Mouse (Mus musculus): ENCODE data around the gene Tdp1.

Gene Tdp1

GRCm38 (mm10) chr12:99884269-99885261 lies at the start of gene Tdp1, which contains the start of gene Efcab11:
Tdp1 (plus strand) TSS chr12:99884517.
Efcab11 (minus strand) TSS chr12:99884439.
- in situ Hi-C loops (cut with MseI, MboI): no loop called here

DNA sequence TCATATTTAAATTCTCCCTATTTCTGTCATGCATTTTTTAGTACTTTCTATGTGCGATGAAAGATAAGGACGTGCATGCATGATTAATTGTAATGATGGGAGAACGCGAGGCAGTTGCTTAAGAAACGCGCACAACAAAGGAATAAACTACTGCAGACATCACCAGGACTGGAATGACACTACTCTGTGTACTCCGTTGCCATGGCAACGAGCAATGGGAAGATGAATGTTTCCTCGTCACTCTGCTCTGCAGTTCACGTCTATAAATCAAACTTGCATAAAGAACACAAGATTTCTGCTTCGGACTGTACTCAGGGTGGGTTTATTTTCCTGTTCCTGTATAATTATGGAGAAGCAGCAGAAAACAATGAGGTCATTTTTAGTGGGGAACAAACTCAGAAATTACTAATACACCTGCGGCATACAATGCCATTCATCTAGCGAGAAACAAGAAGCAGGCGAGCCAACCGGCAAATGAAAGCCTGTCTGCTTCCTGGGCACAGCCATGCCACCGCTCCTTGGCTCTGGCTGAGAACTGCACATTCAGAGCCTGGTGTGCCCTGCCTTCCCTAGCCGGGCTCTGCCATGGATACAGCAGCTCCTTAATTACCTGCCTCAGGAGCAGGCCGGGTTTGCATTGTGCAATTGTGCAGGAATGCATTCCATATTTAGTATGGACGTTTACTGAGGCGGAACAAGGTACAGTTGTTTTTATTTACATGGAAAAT lies 47.7 kb upstream of the Tdp1 start:
- in situ Hi-C loops (cut with MseI, MboI): no loop called here

DNA sequence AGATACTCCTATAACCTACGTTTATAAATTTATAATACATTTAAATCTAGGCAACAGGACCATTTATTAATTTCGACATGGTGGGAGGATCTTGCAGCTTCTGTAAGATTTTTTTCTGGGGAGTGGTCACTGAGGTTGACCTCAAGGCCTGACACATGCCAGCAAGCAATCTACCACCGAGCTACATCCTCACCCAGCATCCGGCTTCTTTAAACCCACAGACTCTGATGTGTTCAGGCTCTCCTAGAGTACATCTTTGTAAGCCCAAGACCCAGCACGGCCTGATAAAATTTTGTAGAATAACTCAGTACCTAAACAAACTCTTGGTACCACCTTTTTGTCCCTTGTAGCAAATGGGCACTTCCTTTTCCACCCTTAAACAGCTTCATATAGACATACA lies 46.8 kb upstream of the Tdp1 start:
- in situ Hi-C loops (cut with MseI, MboI): no loop called here

DNA sequence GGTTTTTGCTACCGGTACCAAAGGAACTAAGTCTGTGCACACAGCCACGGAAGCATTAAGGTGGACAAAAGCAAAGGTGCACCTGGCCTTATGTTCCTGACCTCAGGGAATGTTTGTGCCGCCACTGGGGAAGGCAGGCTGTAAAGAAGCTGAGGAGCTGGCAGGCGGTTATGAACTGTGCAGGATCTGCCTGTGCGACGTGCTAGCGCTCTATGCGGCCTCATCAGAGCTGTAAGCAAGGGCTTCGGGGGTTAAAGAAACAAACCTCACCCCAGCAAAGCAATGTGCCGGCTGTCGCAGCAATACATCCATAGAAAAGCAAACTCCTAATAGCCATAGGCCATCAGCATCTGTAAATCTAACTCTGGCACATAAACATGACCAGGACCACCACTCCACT lies 46.2 kb upstream of the Tdp1 start:
- in situ Hi-C loops (cut with MseI, MboI): no loop called here

- in situ Hi-C loops (cut with MseI, MboI): no loop called here
Observed at GRCm38 (mm10) chr12:99838703-99839102, 45.6 kb upstream of the Tdp1 start.

DNA sequence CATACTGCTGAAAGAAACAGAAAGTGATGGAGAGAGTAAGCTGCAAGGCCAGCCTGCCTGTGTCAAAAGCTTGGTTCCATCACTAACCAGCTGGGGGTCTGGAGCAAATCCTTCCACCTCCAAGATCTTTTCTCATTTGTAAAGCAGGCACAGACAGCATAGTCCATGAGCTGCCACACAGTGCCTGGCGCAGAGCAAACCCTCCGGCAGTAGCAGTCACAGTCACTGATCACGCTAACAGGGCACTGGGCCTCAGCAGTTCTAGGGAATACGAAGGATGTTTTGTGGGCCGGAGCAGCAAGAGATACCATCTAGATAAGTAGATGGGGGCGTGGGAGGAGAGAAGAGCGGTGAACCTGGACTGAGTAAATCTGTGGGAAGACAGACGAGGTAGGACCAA lies 39.4 kb upstream of the Tdp1 start:
- in situ Hi-C loops (cut with MseI, MboI): no loop called here

- in situ Hi-C loops (cut with MseI, MboI): no loop called here
Observed at GRCm38 (mm10) chr12:99849996-99850395, 34.3 kb upstream of the Tdp1 start.

DNA sequence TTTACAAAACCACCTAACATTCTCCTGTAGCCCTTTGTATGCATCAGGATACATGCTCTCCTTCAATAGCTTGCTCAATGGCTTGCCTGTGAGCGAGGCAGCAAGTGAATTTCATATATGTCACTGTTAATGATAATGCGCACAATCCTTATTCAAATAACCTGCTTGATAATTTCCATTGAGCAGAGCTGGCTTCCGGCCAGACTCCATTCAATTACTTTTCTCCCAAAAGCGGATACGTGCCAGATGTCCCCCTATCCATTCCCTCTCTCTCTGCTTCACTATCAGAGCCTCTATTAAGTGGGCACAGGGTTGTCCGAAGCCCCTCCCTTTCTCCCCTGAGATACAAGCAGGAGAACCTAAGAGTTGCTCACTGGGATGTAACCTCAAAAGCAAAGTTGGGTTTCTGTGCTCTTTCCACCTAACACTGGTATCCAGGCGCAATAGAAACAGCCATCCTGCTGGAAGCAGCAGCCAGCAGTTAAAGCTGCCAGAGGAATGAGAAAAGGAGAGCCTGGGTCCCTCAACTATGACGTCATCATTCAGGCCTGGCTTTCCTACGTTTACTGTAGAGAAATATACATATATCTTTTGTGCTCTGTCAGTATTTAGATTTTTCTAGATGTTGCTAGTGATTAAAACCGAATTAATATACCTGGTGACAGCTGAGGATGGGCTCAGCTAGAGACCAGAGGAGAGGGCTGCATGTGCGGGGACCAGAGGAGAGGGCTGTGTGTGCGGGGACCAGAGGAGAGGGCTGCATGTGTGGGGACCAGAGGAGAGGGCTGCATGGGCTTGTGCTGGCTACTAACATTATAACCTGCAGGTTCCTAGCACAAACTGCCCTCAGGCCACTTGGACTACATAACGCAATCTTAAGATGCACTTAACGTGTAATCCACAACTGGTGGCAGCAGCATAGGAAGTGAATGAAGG lies 30.7 kb upstream of the Tdp1 start:
- in situ Hi-C loops (cut with MseI, MboI): no loop called here

DNA sequence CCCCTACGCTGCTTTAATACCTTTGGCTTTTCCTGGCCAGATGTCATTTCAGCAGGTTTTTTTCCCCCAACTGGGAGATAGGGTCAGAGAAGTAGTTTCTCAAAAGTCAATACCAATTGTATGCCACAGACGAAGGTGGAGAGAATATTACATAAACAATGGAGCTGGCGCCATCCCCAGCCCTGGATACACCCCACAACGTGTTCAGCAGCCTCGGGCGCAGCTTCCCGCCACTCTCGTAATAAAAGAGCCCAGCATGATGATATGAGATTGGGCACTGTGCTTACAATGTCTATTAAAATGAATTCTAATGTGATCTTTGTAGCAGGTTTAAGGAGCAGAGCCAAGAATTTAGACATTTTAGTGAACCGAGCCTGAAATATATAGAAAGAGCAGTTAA lies 28.3 kb upstream of the Tdp1 start:
- in situ Hi-C loops (cut with MseI, MboI): no loop called here

GRCm38 (mm10) chr12:99858664-99859063 lies 25.7 kb upstream of the Tdp1 start:
- in situ Hi-C loops (cut with MseI, MboI): no loop called here

GRCm38 (mm10) chr12:99859391-99860100 lies 24.8 kb upstream of the Tdp1 start:
- in situ Hi-C loops (cut with MseI, MboI): no loop called here

GRCm38 (mm10) chr12:99860981-99861380 lies 23.3 kb upstream of the Tdp1 start:
- in situ Hi-C loops (cut with MseI, MboI): no loop called here

DNA sequence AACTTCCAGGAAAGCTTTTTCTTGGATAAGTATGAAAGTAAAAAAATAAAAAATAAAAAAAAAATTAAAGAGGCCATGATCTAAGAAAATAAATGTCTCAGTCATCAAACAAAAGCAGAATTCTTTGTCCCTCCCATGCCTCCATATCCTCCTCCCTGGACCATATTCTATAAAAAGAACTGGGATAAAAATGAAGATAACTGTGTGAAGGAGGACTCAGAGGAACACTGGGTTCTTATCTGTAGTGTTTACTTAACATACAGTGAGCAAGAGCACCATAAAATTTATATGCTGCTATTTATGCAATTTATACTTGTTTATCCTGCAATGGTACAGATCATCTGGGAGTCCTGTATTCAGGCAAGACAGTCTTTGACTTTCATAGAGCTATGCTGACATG lies 19.7 kb upstream of the Tdp1 start:
- in situ Hi-C loops (cut with MseI, MboI): no loop called here

- in situ Hi-C loops (cut with MseI, MboI): no loop called here
Observed at GRCm38 (mm10) chr12:99868821-99869220, 15.5 kb upstream of the Tdp1 start.

- in situ Hi-C loops (cut with MseI, MboI): no loop called here
Observed at GRCm38 (mm10) chr12:99873443-99873842, 10.9 kb upstream of the Tdp1 start.

GRCm38 (mm10) chr12:99874609-99875008 lies 9.7 kb upstream of the Tdp1 start:
- in situ Hi-C loops (cut with MseI, MboI): no loop called here

- in situ Hi-C loops (cut with MseI, MboI): no loop called here
Observed at GRCm38 (mm10) chr12:99883000-99883712, 1.2 kb upstream of the Tdp1 start.

DNA sequence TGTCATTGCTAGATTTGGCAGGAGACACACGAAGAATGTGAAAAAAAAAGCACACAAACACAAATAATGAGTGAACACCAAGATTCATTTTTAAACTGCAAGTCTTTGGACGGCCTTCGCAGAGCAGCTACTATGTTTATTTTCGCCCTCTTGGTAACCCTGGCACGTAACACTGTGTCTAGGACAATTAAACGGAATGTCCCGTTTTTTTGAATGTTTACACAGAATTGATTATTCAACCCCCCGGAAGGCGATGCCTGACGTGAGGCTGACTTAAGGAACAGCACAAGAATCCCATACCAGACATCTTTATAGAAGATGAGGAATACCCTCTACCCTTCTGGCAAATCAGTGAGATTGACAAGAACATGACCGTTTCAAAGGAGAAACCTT lies 608 bp upstream of the Tdp1 start:
- in situ Hi-C loops (cut with MseI, MboI): no loop called here

- in situ Hi-C loops (cut with MseI, MboI): no loop called here
Observed at GRCm38 (mm10) chr12:99885282-99885901, 1.1 kb downstream of the Tdp1 start.

GRCm38 (mm10) chr12:99897846-99898245 lies 13.5 kb downstream of the Tdp1 start:
- in situ Hi-C loops (cut with MseI, MboI): no loop called here

Measured in mouse trophoblast stem cell (cell line).